ENCODE assay signal across 8 mouse cellular contexts in genomic region chr3:88148776-88149509, GRCm38 (mm10). TPM values are rescaled to one million over a fixed set of nuclear protein-coding genes. Genes with fewer than 3 reads are reported as not detected.
DNase-seq lines count a peak whose midpoint lies in the region; ATAC-seq lines count a peak whose summit lies in the region.

No protein-coding gene starts in this region.

- H3K4me2 ChIP-seq in kidney, embryonic 14.5 days (replicated peaks; ENCODE audit: low read depth, low read length) = no peak overlapping the region

- DNase-seq in right cerebral cortex, postnatal 10 days (ENCODE audit: low spot score in 2 of 2) = peak; percentile 62 to 66
- no peak for DNase-seq in right cerebral cortex, adult 2 months (ENCODE audit: low spot score in 2 of 2)
- DNase-seq in cerebellum, adult 9-11 months = peak; percentile 75
- no peak for DNase-seq in heart, embryonic 10.5 days (ENCODE audit: low spot score)
- no peak for DNase-seq in left cerebral cortex, postnatal 36 days (ENCODE audit: low spot score in 2 of 2)
- no peak for DNase-seq in frontal cortex, postnatal 14 days (ENCODE audit: low spot score in 2 of 2)

- intact Hi-C loops in left cerebral cortex, postnatal 36 days (cut with DNase I) = no loop called here

- peak overlapping the region; percentile 52 for H3K4me3 ChIP-seq in heart, embryonic 10.5 days
- H3K4me3 ChIP-seq in kidney, embryonic 14.5 days (ENCODE audit: low read length) = no peak overlapping the region
- peak overlapping the region; percentile 87 for H3K4me3 ChIP-seq in megakaryocyte, embryonic 14.5 days (replicated peaks)

- no peaks in the 10 kb centered on the region for H3K9me3 ChIP-seq in heart, embryonic 10.5 days
- H3K9me3 ChIP-seq in kidney, embryonic 14.5 days (ENCODE audit: control insufficient read depth, low read length) = no peaks in the 10 kb centered on the region
- no peaks in the 10 kb centered on the region for H3K9me3 ChIP-seq in megakaryocyte, embryonic 14.5 days

- peak overlapping the region; percentile 95 for H3K27ac ChIP-seq in heart, embryonic 10.5 days
- peak overlapping the region; percentile 44; the same call in 1 of the 2 replicates for H3K27ac ChIP-seq in kidney, embryonic 14.5 days (ENCODE audit: low read depth, low read length)

- WGBS in heart, embryonic 10.5 days = 43% methylated on average over 4 of the region's 4 CpGs
- 55% methylated on average over 4 of the region's 4 CpGs for WGBS in kidney, embryonic 14.5 days

- H3K9ac ChIP-seq in kidney, embryonic 14.5 days (ENCODE audit: low read depth, low read length) = peak overlapping the region; percentile 40; the same call in 1 of the 2 replicates

- H3K36me3 ChIP-seq in heart, embryonic 10.5 days = peaks cover 17% of the 10 kb centered on the region
- H3K36me3 ChIP-seq in kidney, embryonic 14.5 days (ENCODE audit: control insufficient read depth, insufficient read depth, low read length) = no peaks in the 10 kb centered on the region
- H3K36me3 ChIP-seq in megakaryocyte, embryonic 14.5 days (replicated peaks; ENCODE audit: low read length) = peaks cover 67% of the 10 kb centered on the region

- ATAC-seq in kidney, embryonic 14.5 days (ENCODE audit: low FRiP score, low TSS enrichment) = no peak

- H3K27me3 ChIP-seq in heart, embryonic 10.5 days (ENCODE audit: insufficient read depth, poor library complexity, severe bottlenecking) = no peaks in the 10 kb centered on the region
- H3K27me3 ChIP-seq in kidney, embryonic 14.5 days (ENCODE audit: control insufficient read depth, insufficient read depth, low read length) = no peaks in the 10 kb centered on the region
- no peaks in the 10 kb centered on the region for H3K27me3 ChIP-seq in megakaryocyte, embryonic 14.5 days (replicated peaks)

- H3K4me1 ChIP-seq in heart, embryonic 10.5 days = peaks cover 97% of the 10 kb centered on the region
- H3K4me1 ChIP-seq in kidney, embryonic 14.5 days (ENCODE audit: control insufficient read depth, insufficient read depth, low read length) = peaks cover 61% of the 10 kb centered on the region
- peaks cover 98% of the 10 kb centered on the region for H3K4me1 ChIP-seq in megakaryocyte, embryonic 14.5 days

RNA-seq across cellular contexts. Expression of gene Mef2d, which starts 6.8 kb away (rescaled TPM):
- 35.8 and 47.3 TPM in 2 replicates for polyA plus RNA-seq in heart, embryonic 10.5 days (2016; fragmentation: Nextera tagmentation; extraction: Ambion mirVana)
- polyA plus RNA-seq in kidney, embryonic 14.5 days (2014; fragmentation: Nextera tagmentation; extraction: Ambion mirVana) = 12.6 and 21.8 TPM in 2 replicates
- polyA plus RNA-seq in megakaryocyte, embryonic 14.5 days (2012; ENCODE audit: insufficient read depth, low replicate concordance) = 60.2 and 145 TPM in 2 replicates
- 100 to 1,000 TPM; 203 to 231 TPM for total RNA-seq in left cerebral cortex, postnatal 36 days (2021)

Comparison
In these comparisons a context has a peak if more than half of its experiments do, and no peak if none do; other contexts are left out.
1. DNase-seq: peak in right cerebral cortex, postnatal 10 days (2 of 2) and cerebellum, adult 9-11 months (single experiment); none in right cerebral cortex, adult 2 months (0 of 2), heart, embryonic 10.5 days (single experiment), left cerebral cortex, postnatal 36 days (0 of 2) and frontal cortex, postnatal 14 days (0 of 2).